Mouse (Mus musculus): Measurements from ENCODE around the gene Zmiz2.

Zmiz2 gene

DNA sequence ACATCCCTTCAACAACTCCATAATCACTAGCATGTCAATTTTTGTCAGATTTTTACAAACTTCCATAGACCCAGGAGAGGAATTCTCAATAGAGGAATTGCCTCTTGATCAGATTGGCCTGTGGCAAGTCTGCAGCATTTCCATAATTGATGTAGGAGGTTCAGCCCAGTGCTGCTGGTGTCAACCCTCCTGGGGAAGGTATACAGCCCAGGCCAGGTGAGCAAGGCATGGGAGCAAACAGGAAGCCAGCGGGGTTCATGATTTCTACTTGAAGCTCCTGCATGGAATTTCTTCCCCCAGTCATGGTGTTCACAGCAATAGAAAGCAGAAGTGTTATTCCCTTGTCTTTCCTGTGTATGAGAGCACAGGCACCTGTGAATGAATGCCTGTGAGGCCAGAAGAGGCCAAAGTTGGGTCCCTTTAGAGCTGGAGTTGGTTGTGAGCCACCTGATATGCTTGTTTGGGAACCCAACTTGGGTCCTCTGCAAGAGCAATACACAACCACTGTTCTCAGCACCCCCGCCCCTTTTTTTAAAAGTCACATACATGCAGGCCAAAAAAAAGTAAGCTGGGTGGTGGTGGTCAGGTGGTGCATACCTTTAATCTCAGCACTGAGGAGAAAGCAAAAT is 32.0 kb downstream of the Zmiz2 start:
- 89% methylated on average over 2 of the region's 2 CpGs for WGBS

DNA sequence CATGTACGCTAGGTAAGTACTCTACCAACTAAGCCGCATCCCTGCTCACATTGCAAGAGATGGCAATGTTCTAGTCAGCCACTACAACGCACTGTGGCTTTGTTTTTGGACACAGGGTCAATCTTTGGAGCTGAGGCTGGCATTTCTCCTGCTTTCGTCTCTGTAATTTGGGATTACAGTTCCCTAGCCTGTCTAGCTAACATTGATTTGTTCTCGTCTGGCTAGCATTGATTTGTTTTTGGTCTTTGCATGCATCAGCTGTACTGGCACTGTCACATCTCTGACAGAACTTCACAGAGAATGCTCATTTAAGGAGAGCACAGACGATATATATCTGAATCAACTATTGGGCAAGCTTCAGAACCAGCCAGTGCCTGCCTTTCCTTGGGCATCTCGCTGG is 41.3 kb downstream of the Zmiz2 start:
- WGBS = 88% methylated on average over 7 of the region's 7 CpGs

DNA sequence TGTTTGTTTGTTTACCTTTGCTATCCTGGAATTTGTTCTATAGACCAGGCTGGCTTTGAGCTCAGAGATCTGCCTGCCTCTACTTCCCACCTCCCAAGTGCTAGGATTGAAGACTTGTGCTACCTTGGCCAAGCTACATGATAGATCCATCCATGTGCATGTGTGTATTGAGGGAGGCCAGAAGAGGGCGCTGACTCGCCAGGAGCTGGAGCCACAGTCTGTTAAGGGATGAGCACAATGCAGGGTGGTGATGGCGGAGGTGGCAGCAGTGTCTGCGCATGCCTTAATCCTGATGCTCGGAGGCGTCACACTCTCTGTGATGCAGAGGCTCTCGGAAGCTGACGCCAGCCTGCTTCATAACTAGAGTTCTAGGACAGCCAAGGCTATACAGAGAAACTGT is 47.6 kb downstream of the Zmiz2 start:
- 65% methylated on average over 8 of the region's 8 CpGs for WGBS

DNA sequence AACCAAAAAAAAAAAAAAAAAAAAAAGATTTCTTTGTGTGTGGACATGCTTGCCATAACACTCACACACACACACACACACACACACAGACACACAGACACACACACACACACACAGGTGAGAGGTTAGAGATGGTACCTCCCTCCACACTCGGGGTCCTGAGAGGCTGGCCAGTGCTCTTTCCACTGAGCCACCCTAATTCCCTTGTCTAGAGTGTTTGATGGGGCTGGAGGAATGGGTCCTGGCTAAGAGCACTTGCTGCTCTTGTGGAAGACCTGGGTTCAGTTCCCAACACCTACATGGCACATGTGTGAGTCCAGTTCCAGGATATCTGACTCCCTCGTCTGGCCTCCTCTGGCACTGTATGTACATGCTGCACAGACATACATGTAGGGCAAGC is 48.8 kb downstream of the Zmiz2 start:
- WGBS = 92% methylated on average over 2 of the region's 2 CpGs

DNA sequence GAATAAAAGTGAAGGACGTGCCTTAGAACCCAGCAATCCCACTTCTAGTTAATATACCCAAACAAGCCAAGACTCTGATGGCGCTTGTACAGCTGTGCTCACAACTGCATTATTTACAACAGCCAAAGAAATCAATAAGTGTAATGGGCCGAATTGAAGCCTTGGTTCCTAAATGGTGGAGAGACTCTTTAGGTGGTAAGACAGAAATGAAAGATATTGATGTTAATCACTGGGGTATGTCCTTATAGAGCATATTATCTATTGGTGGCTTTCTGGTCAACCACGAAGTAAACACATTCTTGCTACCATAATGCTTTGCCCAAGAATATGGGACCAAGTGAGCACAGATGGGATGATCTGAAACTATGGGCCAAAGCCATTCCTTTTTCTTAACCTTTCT is 51.3 kb downstream of the Zmiz2 start:
- 95% methylated on average over 4 of the region's 4 CpGs for WGBS

DNA sequence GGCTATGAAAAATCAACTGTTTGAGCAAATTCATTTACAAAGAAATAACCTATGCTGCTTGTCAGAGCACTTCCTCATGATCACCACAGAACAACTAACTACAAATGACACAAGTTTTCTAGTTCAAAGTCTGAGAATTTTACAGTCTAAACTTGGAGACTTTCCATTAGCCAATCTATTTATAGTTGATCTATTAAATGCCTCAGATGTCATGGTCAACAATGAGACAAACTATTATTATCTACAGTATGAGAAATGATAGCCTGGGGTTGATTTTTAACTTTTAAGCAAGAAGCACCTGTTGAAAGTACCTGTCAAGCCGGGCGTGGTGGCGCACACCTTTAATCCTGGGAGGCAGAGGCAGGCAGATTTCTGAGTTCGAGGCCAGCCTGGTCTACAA is 53.7 kb downstream of the Zmiz2 start:
- WGBS = 97% methylated on average over 4 of the region's 4 CpGs

DNA sequence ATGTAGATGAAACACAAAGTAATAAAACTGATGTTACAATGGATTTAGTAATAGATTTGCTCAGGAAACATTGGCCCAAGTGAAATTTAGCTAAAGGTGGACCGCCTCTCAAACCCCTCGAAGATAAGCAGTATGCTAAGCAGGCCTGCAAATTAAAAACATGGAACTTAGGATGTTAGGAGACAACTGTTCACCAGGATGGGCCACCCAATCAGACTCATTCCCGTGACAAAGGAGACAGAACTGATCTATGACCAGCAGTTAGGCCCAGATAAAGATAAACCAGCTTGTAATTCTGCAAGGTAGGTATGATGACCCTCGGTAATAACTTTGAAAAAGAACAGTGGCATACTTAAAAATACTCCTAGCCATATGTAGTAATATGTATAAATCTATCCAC is 54.2 kb downstream of the Zmiz2 start:
- WGBS = 38% methylated on average over 4 of the region's 4 CpGs

DNA sequence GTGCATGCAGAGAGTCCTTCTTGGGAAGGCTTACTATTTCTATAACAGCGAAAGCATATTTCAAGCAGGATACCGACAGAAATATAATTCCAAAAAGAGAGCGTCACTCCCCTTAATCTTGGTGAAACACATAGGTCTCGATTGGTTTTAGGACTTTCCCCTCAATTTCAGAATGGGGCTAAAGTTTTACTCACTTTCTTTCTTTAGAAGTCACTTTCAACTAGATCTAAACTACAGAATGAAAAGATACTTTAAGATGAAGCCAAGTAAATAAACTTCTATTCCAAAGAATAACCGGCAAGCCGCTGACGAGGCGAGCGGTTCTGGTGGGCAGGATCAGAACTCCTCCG is 54.8 kb downstream of the Zmiz2 start:
- under 1% methylated on average over 10 of the region's 10 CpGs for WGBS

DNA sequence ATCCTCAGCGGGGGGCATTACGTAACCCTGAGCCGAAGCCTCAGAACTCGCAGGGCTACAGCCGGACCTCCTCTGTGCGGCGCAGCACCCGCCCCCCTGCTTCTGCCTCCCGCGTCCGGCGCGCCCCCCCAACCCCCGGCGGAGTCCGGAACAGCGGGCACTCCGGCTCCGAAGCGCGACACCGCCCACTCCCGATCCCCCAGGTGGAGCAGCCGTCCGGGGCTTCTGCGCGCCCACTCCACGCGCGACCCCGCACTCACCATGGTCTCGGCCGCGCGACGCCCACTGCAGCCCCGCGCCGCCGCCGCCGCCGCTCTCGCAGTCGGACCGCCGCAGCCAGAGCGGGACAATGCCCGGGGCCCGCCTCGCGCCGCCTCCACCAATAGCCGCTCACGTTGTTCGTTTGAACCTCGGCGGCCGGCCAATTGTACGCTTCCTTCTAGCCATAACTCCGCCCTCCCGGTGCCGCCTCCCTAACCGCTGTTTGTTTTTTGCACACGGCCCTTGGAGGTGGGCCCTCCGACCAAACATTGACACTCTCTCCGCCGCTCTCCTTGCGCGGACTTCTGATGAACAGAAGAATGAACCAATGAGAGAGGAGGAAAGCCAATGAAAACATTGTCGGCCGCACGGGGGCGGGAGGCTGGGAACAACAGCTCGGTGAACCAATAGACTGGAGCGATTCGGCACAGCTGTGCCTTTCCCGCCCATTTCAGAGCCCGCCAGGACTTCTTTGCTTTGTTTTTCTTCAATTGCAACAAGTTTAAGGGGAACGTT is 55.4 kb downstream of the Zmiz2 start, which contains the start of gene H2afv:
H2afv (minus strand) TSS at position 367 of the 777 bp plus-strand sequence.
- under 1% methylated on average over 79 of the region's 80 CpGs for WGBS

DNA sequence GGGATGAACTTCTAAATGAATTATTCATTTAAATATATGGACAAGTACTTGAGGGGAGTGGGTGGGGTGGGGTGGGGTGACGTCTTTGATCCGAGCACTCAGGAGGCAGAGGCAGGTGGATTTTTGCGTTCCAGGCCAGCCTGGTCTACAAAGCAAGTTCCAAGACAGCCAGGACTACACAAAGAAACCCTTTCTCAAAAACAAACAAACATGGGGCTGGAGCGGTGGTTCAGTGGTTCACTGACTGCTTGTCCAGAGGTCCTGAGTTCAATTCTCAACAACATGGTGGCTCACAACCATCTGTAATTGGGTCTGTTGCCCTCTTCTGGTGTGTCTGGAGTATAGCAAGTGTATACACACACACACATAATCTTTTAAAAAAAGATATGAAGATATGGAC is 56.6 kb downstream of the Zmiz2 start:
- WGBS = 73% methylated on average over 4 of the region's 4 CpGs

DNA sequence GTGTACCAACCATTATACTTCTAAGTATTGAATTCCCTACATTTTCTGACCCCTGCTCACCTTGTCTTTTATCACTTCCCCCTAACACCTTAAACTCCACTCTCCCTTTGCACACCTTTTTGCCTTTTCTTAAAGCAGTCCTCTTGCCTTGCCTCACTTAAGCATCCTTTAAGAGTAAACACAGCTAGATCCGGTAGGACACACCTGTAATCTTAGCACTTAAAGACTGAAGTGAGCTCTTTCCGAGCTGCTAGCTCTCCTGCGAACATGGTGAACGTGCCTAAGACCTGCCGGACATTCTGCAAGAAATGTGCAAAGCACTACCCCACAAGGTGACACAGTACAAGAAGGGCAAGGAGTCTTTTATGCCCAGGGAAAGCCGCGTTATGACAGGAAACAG is 57.1 kb downstream of the Zmiz2 start:
- 93% methylated on average over 7 of the region's 7 CpGs for WGBS

DNA sequence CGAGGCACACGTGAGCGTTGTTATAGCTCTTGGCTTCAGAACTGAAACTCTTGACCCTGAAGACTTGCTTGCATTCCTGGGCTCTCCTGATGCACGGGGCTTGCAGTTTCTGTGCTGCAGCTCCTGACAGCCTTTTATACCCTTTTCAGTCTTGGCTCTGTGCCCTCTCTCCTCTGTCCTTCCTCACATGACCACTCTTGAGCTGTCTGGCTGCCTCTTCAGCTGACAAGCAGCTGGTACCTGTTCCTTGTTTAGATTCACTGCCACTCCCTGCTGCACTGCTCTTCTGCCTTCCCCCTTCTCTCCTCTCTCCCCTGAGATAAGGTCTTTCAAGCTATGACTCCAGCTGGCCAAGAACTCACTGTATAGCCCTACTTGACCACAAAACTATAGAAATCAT is 58.6 kb downstream of the Zmiz2 start:
- WGBS = 83% methylated on average over 4 of the region's 4 CpGs

DNA sequence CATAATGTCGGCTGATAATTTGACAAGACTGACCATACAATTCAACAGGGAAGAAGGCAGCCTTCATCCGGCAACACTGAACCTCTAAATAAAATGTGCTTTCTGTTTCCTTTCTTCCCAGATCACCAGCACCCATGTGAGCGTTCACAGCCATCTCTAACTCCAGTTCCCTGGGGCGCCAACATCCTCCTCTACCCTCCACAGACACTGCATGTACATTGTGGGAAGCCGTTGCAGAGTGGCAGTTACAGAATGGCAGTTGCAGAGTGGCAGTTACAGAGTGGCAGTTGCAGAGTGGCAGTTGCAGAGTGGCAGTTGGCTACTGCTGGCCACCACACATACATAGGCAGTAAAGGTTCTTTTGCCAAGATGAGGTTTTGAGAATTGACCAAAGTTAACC is 59.3 kb downstream of the Zmiz2 start:
- WGBS = 93% methylated on average over 5 of the region's 5 CpGs
